Mouse (Mus musculus) cerebellum, adult 11 months (tissue): ENCODE measurements around the gene Helb.

ENCODE experiments used
- DNase-seq: peaks from one replicate; pipeline ENCODE4 v3.0.0; 2022

The Helb gene

DNA sequence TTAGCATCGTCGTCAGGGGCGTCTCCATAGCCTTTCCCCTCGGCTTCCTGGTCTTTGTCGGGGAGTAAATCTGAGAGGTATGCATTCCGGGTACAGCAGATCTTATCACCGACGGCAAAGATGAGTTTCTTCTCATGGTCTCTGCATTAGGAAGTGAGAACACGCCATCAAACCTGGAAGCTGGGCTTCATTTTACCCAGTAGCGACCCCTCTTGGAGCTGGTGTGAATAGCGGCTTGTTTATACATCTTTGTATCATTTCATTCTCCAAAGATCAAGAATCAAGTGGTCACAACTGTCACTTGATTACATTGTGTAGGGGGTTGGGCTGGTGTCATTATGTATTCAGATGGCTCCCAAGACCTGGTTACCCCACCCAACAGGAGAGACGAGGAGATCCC lies 20.2 kb downstream of the Helb start:
- no peak for DNase-seq

DNA sequence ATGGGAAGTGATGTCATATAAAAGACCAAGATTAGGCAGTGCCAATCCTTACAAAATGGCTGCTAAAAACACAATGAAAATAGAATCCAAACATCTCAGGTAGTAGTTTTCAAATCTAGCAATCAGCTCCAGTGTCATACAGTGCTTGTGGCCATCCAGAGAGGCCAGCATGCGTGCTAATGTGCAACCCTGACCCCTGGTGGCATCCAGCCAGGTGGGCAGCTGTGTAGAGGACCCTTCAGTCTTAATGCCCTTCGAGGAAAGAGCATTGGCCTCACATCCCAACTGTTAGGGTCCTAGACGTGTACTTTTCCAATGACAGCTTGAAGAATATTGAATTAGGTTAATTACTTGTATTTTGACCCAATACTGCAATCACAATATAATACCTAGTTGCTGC lies 34.9 kb downstream of the Helb start:
- no peak for DNase-seq

DNA sequence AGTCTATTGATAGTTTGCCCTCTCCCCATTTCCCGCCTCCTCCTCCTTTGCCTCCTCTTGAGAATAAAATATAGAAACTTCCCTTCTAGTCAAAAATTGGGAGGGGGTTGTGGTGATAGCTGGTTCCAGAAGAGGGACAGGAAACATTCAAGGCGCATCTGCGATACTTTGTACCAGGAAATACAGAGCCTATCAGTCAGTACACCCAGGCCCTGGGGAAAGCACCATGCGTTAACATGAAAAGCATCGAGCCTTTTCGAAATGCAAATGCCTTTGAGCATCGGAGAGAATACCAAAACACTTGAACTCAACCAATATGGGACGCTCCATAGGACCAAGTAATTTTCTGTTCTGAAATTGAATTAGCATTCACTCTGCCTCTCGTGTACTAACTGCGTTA lies 46.5 kb downstream of the Helb start:
- no peak for DNase-seq

DNA sequence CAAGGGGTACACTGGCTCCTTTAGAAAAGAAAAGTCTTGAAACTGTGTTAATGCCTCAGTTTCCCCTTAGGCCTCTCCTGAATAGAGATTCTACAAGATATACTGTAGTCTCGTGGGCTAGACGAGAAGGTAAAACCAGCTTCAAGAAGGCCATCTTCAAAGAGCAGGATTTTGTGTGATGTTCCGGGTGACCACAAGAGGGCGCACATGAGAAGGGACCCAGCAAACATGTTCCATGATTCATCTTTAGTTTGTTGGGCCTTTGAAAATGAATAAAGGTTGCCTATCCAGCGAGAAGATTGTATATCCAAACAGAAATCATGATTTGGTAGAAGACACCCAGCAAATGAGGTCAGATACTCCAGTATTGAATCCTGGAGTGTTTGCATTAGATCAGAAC lies 48.4 kb downstream of the Helb start:
- peak; percentile 10 for DNase-seq

DNA sequence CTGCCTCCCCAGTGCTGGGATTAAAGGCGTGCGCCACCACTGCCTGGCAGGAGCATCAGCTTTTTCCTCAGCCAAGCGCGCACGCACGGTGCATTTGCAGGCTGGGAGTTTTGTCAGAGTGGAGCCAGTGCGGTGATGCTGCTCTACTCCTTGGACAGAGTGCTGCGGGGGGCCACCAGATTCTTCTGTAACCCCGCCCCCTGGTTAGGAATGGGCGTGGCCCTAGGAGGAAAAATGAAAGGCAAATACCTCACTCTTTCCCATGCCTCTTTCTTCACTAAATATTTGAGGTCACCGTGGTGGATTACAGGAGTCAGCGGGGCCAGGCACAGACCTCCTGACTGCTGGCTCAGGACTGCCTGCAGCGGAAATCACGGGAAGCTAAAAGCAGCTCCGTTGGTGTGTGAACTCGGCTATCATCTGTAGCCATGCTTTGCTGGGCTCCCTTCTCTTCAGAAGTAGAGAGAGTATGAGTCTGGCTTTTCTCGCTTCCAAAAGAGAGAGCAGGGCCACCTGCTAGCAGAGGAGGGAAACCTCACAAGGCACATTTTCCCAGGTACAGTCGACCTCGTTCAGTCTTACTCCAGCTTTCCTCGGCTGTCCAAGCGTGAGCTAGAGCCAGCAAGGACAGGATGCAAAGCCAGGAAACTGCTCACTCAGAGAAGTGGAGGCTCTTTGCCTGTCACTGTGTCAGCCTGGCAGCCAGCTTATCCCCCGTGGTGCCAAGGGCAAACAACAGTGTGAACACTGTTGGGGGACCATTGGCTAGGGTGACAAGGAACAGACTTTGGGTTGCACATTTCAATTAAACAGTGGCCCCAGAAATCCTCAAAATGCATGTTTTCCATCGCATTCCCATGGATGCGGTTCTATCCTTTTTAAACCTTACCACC lies 51.3 kb downstream of the Helb start:
- no peak for DNase-seq

DNA sequence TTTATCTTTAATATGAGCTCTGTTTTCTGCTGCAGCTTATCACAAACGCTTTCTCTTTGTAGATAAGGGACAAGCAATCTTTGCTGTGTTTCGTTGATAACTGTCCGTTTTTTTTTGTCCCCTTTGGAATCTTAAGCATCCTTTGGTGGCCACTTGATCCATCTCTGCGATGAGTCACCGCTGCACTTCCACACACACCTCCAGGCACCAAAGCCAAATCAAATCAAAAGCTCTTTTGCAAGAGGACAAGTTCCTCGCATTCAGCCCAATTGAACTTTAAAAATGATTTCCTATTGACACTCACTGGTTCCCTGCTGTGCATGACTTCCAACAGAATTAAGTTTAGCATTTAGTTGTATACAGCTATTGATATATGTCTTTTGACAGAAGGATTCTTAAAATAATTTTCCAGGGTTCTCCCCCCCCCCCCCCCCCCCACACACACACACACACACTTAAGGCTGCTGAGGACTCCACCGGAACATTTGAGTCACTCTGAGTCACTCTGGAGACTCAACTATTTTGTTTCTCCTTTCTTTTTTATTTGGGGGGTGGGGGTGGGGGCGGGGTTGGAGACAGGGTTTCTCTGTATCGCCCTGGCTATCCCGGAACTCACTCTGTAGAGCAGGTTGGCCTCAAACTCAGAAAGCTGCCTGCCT lies 52.1 kb downstream of the Helb start:
- DNase-seq: no peak

DNA sequence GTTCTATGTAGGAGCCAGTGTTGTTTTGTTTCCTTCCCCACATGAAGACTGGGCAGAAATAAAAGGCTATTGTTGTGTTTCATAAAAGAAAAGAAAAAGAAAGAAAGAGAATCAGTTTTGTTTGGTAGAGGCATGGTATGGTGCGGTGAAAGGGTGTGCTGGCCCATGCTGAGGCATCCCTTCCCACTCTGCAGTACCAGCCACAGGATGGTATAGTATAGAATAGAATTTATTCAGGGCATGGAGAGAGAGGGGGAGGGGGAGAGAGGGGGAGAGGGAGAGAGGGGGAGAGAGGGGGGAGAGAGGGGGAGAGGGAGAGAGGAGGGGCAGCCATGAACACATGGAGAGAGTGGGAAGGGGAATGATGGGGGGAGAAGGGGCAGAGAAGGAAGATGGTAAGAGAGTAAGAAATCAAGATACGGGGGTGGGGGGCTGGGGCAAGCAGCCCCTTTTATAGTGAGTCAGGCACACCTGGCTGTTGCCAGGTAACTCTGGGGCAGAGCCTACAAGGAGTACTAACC lies 68.0 kb downstream of the Helb start:
- no peak for DNase-seq

DNA sequence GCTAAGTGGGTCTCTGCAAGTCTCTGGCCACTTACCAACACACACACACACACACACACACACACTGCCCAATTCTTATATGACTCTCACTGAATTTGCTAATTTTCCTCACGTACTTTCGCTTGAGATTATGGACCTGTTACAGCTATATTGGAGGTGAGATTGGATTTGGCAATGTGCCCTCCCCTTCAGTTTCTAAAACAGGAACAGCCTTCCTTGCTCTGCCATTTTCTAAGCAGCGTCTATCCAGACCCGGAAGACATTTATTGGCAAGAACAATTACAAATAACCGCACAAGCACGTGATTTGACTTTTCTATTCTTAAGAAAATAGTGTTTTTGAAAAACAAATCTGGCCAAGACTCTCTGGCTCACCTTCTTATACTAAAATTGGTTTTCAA lies 68.5 kb downstream of the Helb start:
- DNase-seq: no peak

DNA sequence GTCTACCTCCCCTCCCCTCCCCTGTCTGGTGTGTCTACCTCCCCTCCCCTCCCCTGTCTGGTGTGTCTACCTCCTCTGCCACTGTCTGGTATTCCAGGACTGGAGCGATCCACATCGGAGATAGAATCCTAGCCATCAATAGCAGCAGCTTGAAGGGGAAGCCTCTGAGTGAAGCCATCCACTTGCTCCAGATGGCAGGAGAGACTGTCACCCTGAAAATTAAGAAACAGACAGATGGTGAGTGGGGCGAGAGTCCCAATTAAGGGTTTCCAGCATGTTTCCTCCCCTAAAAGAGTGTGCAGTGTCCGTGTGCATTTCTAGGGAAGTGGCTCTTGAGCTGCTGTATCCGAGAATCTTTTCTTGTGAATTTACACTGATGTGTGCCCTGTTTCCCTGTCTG lies 74.6 kb downstream of the Helb start:
- no peak for DNase-seq

DNA sequence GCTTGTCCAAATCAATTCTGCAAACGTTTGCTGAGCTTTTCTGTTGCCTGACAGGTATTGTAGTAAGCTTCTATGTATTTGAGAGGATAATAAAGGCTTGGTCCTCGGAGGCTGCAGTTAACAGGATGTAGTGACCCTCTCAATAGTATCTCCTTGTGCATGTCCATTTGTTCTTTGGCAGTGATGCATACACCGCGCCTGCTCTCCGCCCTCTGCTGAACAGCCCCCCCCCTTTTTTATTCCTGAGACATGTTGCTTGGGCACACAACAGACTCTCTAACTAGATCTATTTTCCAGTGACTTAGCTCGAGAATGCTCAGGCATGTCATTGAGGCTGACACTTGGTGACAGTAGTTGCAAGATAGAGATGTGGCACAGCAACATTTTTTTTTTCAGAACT lies 77.0 kb downstream of the Helb start:
- no peak for DNase-seq

DNA sequence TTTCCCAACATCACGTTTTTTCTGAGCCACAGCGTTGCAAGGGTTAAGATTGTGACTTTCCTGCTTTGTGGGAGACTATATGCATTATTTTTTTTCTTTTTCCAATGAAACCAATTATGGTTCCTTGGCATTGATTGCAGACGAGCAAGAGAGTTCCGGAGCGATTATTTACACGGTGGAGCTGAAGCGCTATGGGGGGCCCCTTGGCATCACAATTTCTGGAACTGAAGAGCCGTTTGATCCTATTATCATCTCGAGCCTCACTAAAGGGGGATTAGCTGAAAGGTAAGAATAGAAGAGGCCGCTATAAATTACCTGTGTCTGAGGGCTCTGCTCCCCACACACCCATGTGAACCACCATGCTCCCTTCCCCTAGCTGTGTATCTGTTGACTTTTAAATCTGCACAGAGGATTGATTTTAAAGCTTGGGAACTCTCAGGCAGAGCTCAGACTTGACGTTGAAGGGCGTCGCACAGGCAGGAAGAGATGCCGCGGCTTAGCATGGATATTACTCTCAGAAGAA lies 77.5 kb downstream of the Helb start:
- no peak for DNase-seq

DNA sequence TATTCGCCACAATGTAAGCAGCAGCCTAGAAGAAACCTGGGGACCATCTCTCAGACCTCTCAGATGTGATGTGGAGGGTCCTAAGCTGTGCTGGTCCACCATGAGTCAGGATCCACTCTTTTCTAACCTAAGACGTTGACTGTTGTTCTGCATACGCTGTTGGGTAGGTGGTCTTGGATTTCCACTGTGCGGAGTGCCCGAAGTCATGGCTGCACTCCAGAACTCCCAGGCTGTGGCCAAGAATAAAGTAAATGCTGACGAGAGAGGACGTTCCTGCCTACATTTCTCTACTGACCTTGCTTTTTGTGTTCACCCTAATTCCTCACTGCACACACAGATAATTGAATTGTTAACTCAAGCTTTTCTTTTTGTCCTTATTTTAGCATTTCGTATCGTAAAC lies 78.9 kb downstream of the Helb start:
- DNase-seq: no peak
